Mouse (Mus musculus): ENCODE measurements around the gene Mr1. TPM values are rescaled to one million over a fixed set of nuclear protein-coding genes. Genes with fewer than 3 reads are reported as not detected.

The Mr1 gene
- total RNA-seq, 2 experiments from 2014 or later = 1.8 to 2.4 TPM

GRCm38 (mm10) chr1:155098486-155099279, 47.9 kb downstream of the Mr1 start:
- DNase-seq (ENCODE audit: low spot score in 2 of 2) = peak; percentile 70 to 71
- intact Hi-C loops (cut with DNase I) = loop anchor here (2.0 to 5.0 kb wide), 4 partner anchors 48 to 119 kb away; partner anchors contain the start of gene Stx6

GRCm38 (mm10) chr1:155097931-155098485, 48.6 kb downstream of the Mr1 start:
- no peak for DNase-seq (ENCODE audit: low spot score in 2 of 2)
- intact Hi-C loops (cut with DNase I) = loop anchor here (2.0 to 5.0 kb wide), 4 partner anchors 47 to 119 kb away; partner anchors contain the start of gene Stx6

- no peak for DNase-seq (ENCODE audit: low spot score in 2 of 2)
- intact Hi-C loops (cut with DNase I) = loop anchor here (5.0 kb wide), 3 partner anchors 60 to 120 kb away; partner anchors contain the start of gene Stx6
Measured at GRCm38 (mm10) chr1:155097354-155097753, 49.3 kb downstream of the Mr1 start.

DNA sequence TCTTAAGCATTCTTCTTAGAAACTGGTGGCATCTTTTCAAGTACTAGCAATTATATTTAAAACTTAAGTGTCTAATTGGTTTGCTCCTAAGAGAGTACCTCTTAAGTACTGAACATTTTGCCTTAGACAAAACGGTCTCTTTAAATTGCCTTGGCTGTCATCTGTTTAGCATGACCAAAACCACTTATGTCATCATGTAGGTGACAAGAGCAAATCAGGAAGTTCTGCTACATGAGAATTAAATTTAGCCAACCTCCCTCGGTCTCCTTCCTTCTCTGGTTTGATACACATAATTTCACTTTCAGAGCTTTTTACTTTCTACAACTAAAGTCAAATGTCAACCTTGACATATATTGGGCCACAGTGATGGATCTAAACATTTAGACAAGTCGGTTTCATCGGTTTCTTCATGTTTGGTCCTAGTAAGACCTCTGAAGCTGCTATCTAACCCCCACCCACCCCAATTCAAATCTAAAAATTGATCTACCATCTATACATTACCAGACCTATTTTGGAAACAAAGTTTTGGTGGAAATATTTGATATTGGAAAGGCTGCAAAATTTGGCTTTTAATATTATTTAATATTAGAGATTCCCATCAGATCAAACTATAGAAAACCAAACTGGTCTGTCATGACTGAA, 49.9 kb downstream of the Mr1 start:
- intact Hi-C loops (cut with DNase I) = loop anchor here (5.0 kb wide), 3 partner anchors 61 to 121 kb away; partner anchors contain the start of gene Stx6
- no peak for DNase-seq (ENCODE audit: low spot score in 2 of 2)

DNA sequence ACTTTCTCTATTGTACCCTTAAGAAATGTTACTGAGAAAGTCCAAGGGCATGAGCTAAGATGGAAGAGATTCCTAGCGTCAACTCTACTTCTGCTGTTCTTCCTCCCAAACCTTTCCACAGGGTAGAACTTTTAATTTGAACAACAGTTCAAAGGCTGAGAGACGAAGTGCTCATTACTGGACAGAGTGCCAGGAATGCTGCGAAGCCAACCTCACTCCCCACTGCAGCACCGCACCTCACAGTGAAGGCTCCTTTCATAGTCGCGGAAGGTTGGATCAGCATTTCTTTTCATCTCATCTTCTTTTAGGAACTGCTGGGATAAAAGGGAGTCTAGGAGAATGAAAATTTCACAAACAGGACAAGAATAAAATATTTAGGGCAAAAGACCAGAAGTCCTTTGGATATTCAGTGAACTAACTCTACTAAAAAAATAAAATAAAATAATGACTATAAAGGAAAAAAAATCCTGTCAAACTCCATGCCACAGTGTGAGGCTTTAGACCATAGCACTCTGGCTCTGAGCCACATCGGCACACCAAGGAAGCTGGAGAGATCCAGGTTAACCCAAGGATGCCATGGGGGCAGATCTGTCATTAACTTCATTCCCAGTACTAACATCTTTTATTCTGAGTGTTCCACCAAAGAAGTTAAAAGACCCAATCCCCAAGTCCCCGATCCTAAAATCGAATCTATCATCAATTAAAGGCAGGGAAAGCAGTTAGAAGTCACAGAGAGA, 52.5 kb downstream of the Mr1 start:
- DNase-seq (ENCODE audit: low spot score in 2 of 2) = no peak
- intact Hi-C loops (cut with DNase I) = no loop called here

DNA sequence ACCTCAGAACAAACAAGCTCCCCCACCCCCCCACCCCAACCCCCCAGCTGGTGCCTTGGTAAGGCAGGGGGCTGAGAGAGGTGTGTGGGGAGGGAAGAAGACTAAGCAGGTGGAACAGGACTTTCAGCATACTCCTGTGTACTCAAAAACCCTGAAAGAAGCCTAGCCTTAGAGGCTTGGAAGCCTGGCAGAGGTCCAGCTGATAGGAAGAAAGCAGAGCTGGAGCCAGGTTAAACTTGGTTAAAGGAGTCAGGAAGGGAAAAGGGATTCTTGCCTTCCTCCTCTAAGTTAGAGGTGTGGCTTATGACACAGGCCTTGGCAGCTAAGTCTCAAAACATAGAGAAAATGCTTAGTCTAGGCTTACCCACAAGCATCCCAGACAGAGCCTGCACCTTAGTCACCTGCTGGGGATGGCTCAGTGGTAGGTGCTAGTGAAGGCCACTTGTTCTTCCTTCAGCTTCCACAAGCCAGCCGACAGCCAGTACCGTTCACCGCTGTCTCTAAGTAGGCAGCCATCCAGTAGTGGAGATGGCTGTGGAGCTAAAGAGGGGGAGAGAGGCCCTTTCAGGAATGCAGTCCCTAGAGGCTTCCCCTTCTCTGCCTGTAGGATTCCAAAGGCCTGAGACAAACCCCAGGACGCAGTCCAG, 53.3 kb downstream of the Mr1 start:
- DNase-seq (ENCODE audit: low spot score in 2 of 2) = no peak
- intact Hi-C loops (cut with DNase I) = no loop called here

- DNase-seq (ENCODE audit: low spot score in 2 of 2) = peak in 1 of 2 experiments; percentile 55
- intact Hi-C loops (cut with DNase I) = no loop called here
Measured at GRCm38 (mm10) chr1:155091842-155092800, 54.5 kb downstream of the Mr1 start.

GRCm38 (mm10) chr1:155091374-155091841, 55.2 kb downstream of the Mr1 start:
- intact Hi-C loops (cut with DNase I) = no loop called here
- peak; percentile 72 to 74 for DNase-seq (ENCODE audit: low spot score in 2 of 2)

DNA sequence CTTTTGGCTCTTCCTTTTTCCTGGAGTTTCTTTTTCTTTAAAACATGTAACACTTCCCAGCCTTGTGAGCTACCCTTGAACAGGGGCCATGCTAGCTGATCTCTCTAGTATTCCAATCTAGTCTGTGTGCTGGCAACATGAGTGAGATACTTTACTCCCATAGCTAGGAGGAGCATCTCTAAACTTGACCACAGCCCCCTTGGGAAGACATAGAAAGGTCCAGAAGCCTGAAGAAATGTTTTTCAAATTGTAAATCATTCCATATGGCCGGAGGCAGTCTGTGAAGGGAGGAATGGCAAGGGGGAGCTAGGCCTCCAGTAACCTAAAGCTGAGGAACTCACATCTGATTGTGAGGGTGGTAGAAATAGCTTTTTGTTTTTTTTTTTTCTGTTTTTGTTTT, 55.9 kb downstream of the Mr1 start:
- DNase-seq (ENCODE audit: low spot score in 2 of 2) = no peak
- intact Hi-C loops (cut with DNase I) = no loop called here

- DNase-seq (ENCODE audit: low spot score in 2 of 2) = no peak
- intact Hi-C loops (cut with DNase I) = no loop called here
Measured at GRCm38 (mm10) chr1:155090327-155090726, 56.3 kb downstream of the Mr1 start.

DNA sequence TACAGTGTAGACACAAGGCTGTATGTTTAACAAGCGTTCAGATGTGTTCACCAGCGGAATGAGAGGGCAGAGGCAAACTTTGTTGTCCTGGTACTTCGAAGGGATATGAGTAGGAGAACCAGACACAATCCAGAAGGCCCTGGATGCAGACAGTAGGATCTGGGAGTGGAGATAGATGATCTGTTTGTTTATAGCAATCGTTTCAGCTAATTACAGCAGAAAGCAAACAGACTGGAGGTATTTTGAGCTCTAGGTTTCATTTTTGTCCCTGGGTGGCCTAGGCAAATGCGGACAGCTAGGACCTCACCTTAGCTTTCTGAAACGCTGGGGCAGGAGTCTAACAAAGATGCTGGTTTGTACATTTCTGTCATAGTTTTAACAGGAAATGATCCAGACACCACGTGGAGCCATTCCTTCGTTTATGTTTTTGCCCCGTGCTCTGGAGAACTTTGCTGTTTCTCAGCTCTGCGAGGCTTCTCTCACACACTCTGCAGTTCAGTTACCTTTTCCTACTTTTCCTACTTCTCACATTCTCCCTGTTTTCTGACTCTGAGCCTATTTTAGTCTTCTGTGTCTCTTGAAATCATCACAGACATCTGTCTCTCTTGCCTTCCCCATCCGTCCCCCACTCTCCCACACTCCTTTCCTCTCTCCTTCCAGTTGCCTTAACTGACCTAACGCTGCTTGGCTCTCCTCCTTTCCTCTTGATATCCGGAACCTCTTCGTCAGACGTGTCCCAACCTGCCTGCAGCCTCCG, 57.6 kb downstream of the Mr1 start:
- no peak for DNase-seq (ENCODE audit: low spot score in 2 of 2)

GRCm38 (mm10) chr1:155088046-155088445, 58.6 kb downstream of the Mr1 start:
- DNase-seq (ENCODE audit: low spot score in 2 of 2) = no peak
- intact Hi-C loops (cut with DNase I) = no loop called here

More for the DNA sequence above, 57.6 kb downstream of the Mr1 start:
- intact Hi-C loops (cut with DNase I) = no loop called here

- intact Hi-C loops (cut with DNase I) = no loop called here
- DNase-seq (ENCODE audit: low spot score in 2 of 2) = peak; percentile 66 to 73
Measured at GRCm38 (mm10) chr1:155086893-155087292, 59.7 kb downstream of the Mr1 start.

DNA sequence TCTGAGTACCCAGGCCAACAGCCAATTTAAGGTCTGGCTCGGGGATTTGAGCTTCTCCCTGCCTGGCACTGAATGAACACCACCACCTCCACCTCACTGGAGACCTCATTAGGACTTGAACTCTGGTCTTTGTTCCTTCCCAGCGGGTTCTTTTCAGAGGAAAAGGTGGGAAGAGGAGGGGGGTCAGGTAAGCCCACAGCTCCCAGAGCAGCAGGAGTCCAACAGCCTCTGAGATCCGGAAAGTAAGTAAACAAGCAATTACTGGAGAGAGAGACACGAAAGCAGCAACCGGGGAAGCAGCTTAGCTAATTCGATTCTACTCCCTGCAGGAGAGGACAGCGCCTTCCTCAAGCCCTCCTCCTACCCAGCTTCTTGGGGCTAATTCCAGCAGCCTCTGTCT, 60.2 kb downstream of the Mr1 start:
- intact Hi-C loops (cut with DNase I) = no loop called here

GRCm38 (mm10) chr1:155084839-155085238, 61.8 kb downstream of the Mr1 start:
- DNase-seq (ENCODE audit: low spot score in 2 of 2) = no peak
- intact Hi-C loops (cut with DNase I) = no loop called here

More for the DNA sequence above, 60.2 kb downstream of the Mr1 start:
- DNase-seq (ENCODE audit: low spot score in 2 of 2) = no peak

GRCm38 (mm10) chr1:155083271-155084265, 63.0 kb downstream of the Mr1 start:
- intact Hi-C loops (cut with DNase I) = no loop called here
- DNase-seq (ENCODE audit: low spot score in 2 of 2) = peak; percentile 92 to 93
